Mouse (Mus musculus) liver, embryonic 14.5 days (tissue): ENCODE measurements around the gene Tmem45b.

Experiments used
- CTCF ChIP-seq: IDR thresholded peaks from 2 replicates; pipeline ENCODE4 v1.5.1; 2016; ENCODE audit warnings: antibody characterized with exemption, low read depth, control low read depth
- EP300 ChIP-seq: IDR thresholded peaks from 2 replicates; pipeline ENCODE4 v1.6.1; 2016; ENCODE audit warnings: antibody characterized with exemption, low read depth

DNA sequence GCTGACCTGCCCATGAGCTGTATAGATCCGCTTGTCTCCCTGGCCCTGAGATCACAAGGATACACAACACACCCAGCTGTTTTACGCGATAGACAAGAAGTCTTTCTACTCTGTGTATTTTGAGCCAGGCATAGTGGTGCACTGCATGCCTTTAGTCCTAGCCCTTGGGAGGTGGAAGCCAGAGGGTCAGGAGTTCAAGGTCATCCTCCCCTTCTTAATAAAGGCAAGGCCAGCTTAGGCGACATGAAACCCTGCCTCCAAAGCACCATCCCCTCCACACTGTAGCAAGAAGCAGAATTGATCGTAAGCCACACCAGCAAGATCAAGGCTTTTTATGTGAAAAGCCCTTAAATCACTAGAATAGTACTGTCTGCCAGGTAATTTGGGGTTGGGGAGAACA, 32.5 kb downstream of the Tmem45b start:
- TF ChIP-seq CTCF (no peak), EP300 (no peak)
